In the genomic region with DNA sequence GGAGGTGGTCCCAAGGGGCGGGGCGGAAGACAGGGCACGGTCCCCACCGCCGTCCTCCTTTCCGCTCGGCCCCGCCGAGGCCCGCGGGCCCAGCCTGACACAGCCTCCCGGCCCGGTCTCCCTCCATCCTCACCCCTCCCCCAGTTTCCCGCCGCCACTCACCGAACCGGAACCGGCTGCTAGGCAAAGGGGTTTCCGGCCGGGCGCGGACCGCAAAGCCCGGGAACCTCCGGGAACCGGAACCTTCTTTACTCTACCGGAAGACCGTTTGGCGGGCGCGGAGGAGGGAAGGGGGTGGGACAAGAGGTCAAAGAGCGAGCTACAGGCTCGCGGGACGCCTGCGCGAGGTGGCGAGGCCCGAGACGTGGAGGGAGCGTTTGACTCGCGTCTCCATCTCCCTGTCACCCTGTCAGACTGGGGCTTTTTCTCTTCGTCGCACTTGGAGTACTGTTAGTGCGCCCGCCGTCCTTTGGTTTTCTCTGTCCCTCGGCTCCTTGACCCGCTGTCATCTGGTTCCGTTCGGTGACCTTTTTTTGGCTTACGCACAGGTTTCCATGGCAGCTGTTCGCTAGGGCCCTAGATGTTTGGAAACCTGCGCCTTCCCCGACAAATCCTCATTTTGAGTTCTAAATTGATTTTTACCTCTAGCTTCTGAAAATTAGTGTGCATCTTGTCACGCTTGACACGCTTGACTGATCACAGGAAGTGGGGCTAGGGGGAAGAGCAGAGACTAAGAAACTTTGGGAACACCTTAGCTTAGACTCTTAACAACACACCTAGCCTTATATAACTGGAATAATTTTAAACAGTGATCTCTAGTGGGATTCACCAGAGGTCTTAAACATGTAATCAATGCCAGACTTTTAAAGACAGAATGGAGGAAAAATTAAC, we compare ENCODE assay signal across 8 mouse cellular contexts. TPM values are rescaled to one million over a fixed set of nuclear protein-coding genes. Genes with fewer than 3 reads are reported as not detected.
A peak's percentile ranks its signal among the peaks of the same experiment; 100 is the strongest.
DNase-seq lines count a peak whose midpoint lies in the region; ATAC-seq and TF ChIP-seq lines count a peak whose summit lies in the region.

A gene (minus strand): TSS at position 624 of the 891 bp plus-strand sequence.

- peaks cover 3% of the 10 kb centered on the region; the same call in 1 of the 2 replicates for H3K4me1 ChIP-seq in forebrain, embryonic 11.5 days (replicated peaks; ENCODE audit: control insufficient read depth, insufficient read depth, low read length)
- peaks cover 15% of the 10 kb centered on the region for H3K4me1 ChIP-seq in heart, embryonic 16.5 days (ENCODE audit: control insufficient read depth, insufficient read depth, low read length)
- H3K4me1 ChIP-seq in liver, embryonic 16.5 days (ENCODE audit: control insufficient read depth, low read depth, low read length), result peaks cover 11% of the 10 kb centered on the region
- H3K4me1 ChIP-seq in neural tube, embryonic 13.5 days (replicated peaks), result peaks cover 25% of the 10 kb centered on the region
- no peaks in the 10 kb centered on the region; the same call in none of the 2 replicates for H3K4me1 ChIP-seq in testis, adult 2 months (ENCODE audit: control insufficient read depth, insufficient read depth, low read length)

- peak; percentile 89 for TF ChIP-seq POLR2A in testis, adult 2 months (IDR thresholded peaks at IDR 0.05; ENCODE audit: control insufficient read depth, low read depth, low read length)

- no peak for TF ChIP-seq CTCF in testis, adult 2 months (IDR thresholded peaks at IDR 0.05; ENCODE audit: control insufficient read depth, insufficient read depth, insufficient replicate concordance, low read depth, low read length)

- under 1% methylated on average over 53 of the region's 58 CpGs for WGBS in forebrain, embryonic 11.5 days
- under 1% methylated on average over 57 of the region's 58 CpGs for WGBS in heart, embryonic 16.5 days
- under 1% methylated on average over 57 of the region's 58 CpGs for WGBS in liver, embryonic 16.5 days (ENCODE audit: insufficient replicate concordance)
- WGBS in neural tube, embryonic 13.5 days, result under 1% methylated on average over 47 of the region's 58 CpGs

- H3K36me3 ChIP-seq in forebrain, embryonic 11.5 days (ENCODE audit: control insufficient read depth, insufficient read depth, low read length), result no peaks in the 10 kb centered on the region
- no peaks in the 10 kb centered on the region for H3K36me3 ChIP-seq in heart, embryonic 16.5 days (ENCODE audit: control insufficient read depth, insufficient read depth)
- H3K36me3 ChIP-seq in liver, embryonic 16.5 days (ENCODE audit: control insufficient read depth, insufficient read depth), result no peaks in the 10 kb centered on the region; the same call in 1 of the 2 replicates
- no peaks in the 10 kb centered on the region for H3K36me3 ChIP-seq in neural tube, embryonic 13.5 days
- no peaks in the 10 kb centered on the region; the same call in 1 of the 2 replicates for H3K36me3 ChIP-seq in testis, adult 2 months (ENCODE audit: control insufficient read depth, insufficient read depth, low read length)

- no peaks in the 10 kb centered on the region for H3K27me3 ChIP-seq in forebrain, embryonic 11.5 days (ENCODE audit: control insufficient read depth, insufficient read depth, low read length)
- no peaks in the 10 kb centered on the region for H3K27me3 ChIP-seq in heart, embryonic 16.5 days (ENCODE audit: control insufficient read depth, insufficient read depth, low read length)
- no peaks in the 10 kb centered on the region for H3K27me3 ChIP-seq in liver, embryonic 16.5 days (ENCODE audit: control insufficient read depth, insufficient read depth, low read depth, low read length)
- no peaks in the 10 kb centered on the region for H3K27me3 ChIP-seq in neural tube, embryonic 13.5 days
- H3K27me3 ChIP-seq in testis, adult 2 months (ENCODE audit: control insufficient read depth, insufficient read depth, low read length), result no peaks in the 10 kb centered on the region

- peak within 1 kb of the TSS; percentile 73 for H3K9ac ChIP-seq in forebrain, embryonic 11.5 days (ENCODE audit: low read length)
- peak within 1 kb of the TSS; percentile 96 for H3K9ac ChIP-seq in heart, embryonic 16.5 days (ENCODE audit: low read length)
- H3K9ac ChIP-seq in liver, embryonic 16.5 days (ENCODE audit: low read depth, low read length), result peak within 1 kb of the TSS; percentile 93
- peak within 1 kb of the TSS; percentile 91 for H3K9ac ChIP-seq in neural tube, embryonic 13.5 days

- DNase-seq in CD8-positive naive resting alpha-beta T cell, adult 2 months (ENCODE audit: low read depth in 2 of 2, low spot score in 2 of 2), result peak; percentile 82
- peak; percentile 82 for DNase-seq in c-Kit-positive CD71-negative TER-119-negative erythroid progenitor cells, embryonic 14.5 days (ENCODE audit: low read depth)
- DNase-seq in forebrain, embryonic 11.5 days (ENCODE audit: low spot score), result peak; percentile 94
- DNase-seq in kidney, postnatal 4 days, result peak; percentile 90 to 95

- ATAC-seq in forebrain, embryonic 11.5 days (replicated peaks; ENCODE audit: low FRiP score), result peak; percentile 88
- peak; percentile 91 for ATAC-seq in heart, embryonic 16.5 days (replicated peaks; ENCODE audit: extremely low read depth, insufficient read depth, low FRiP score)
- peak; percentile 93 for ATAC-seq in liver, embryonic 16.5 days (ENCODE audit: low read depth)
- peak; percentile 91 for ATAC-seq in neural tube, embryonic 13.5 days (ENCODE audit: low read depth)

- peak within 1 kb of the TSS; percentile 72 for H3K4me2 ChIP-seq in forebrain, embryonic 11.5 days (ENCODE audit: low read depth, low read length, severe bottlenecking)
- peak within 1 kb of the TSS; percentile 91 for H3K4me2 ChIP-seq in heart, embryonic 16.5 days (ENCODE audit: low read depth, low read length)
- H3K4me2 ChIP-seq in liver, embryonic 16.5 days (ENCODE audit: low read depth, low read length), result peak within 1 kb of the TSS; percentile 83
- H3K4me2 ChIP-seq in neural tube, embryonic 13.5 days, result peak within 1 kb of the TSS; percentile 79

- peak within 1 kb of the TSS; percentile 91 for H3K27ac ChIP-seq in forebrain, embryonic 11.5 days (ENCODE audit: low read depth, low read length)
- H3K27ac ChIP-seq in heart, embryonic 16.5 days (ENCODE audit: low read length), result peak within 1 kb of the TSS; percentile 98
- H3K27ac ChIP-seq in liver, embryonic 16.5 days (ENCODE audit: low read length), result peak within 1 kb of the TSS; percentile 92
- peak within 1 kb of the TSS; percentile 94 for H3K27ac ChIP-seq in neural tube, embryonic 13.5 days (replicated peaks)
- peak within 1 kb of the TSS; percentile 94 for H3K27ac ChIP-seq in testis, adult 2 months (ENCODE audit: control insufficient read depth, insufficient read depth, low read depth, low read length)

- no peaks in the 10 kb centered on the region; the same call in 1 of the 2 replicates for H3K9me3 ChIP-seq in forebrain, embryonic 11.5 days (ENCODE audit: control insufficient read depth, low read length)
- H3K9me3 ChIP-seq in heart, embryonic 16.5 days (replicated peaks; ENCODE audit: control insufficient read depth, low read length), result no peaks in the 10 kb centered on the region
- no peaks in the 10 kb centered on the region for H3K9me3 ChIP-seq in liver, embryonic 16.5 days (replicated peaks; ENCODE audit: control insufficient read depth, low read length)
- H3K9me3 ChIP-seq in neural tube, embryonic 13.5 days, result no peaks in the 10 kb centered on the region

- H3K4me3 ChIP-seq in forebrain, embryonic 11.5 days (ENCODE audit: low read depth, low read length), result peak within 1 kb of the TSS; percentile 66
- H3K4me3 ChIP-seq in heart, embryonic 16.5 days (ENCODE audit: low read length), result peak within 1 kb of the TSS; percentile 99
- H3K4me3 ChIP-seq in liver, embryonic 16.5 days (ENCODE audit: low read depth, low read length), result peak within 1 kb of the TSS; percentile 77
- H3K4me3 ChIP-seq in neural tube, embryonic 13.5 days, result peak within 1 kb of the TSS; percentile 88
- H3K4me3 ChIP-seq in testis, adult 2 months (ENCODE audit: control insufficient read depth, low read depth, low read length), result peak within 1 kb of the TSS; percentile 98

RNA-seq across cellular contexts. Expression of the gene that starts here (rescaled TPM):
- 47.7 and 49.0 TPM in 2 replicates for polyA plus RNA-seq in forebrain, embryonic 11.5 days (2014; fragmentation: Nextera tagmentation; extraction: Ambion mirVana)
- 17.8 and 17.9 TPM in 2 replicates for polyA plus RNA-seq in heart, embryonic 16.5 days (2015; fragmentation: Nextera tagmentation; extraction: Ambion mirVana)
- 12.5 and 12.9 TPM in 2 replicates for polyA plus RNA-seq in liver, embryonic 16.5 days (2015; fragmentation: Nextera tagmentation; extraction: Ambion mirVana)
- polyA plus RNA-seq in neural tube, embryonic 13.5 days (2015; fragmentation: Nextera tagmentation; extraction: Ambion mirVana), result 20.3 and 23.4 TPM in 2 replicates
- polyA plus RNA-seq in testis, adult 2 months (2012; rRNA removed), result 24.8 and 27.3 TPM in 2 replicates

Comparison
In these comparisons a context has a peak if more than half of its experiments do, and no peak if none do; other contexts are left out.
1. Peak in every context shown above with its lines: DNase-seq, ATAC-seq, H3K4me3 ChIP-seq and H3K27ac ChIP-seq.